Mouse (Mus musculus) adrenal gland, postnatal 25 days (tissue): ENCODE data around the gene Mfsd12. TPM values are rescaled to one million over a fixed set of nuclear protein-coding genes. Genes with fewer than 3 reads are reported as not detected.

Experiments used
- microRNA-seq, 2 experiments: library from miRNA; unstranded; fragments of <30 nt; microRNA quantifications; one replicate each; pipeline ENCODE4 v1.2.0; 2021
- total RNA-seq: library from RNA; stranded (reverse); gene quantifications from 2 replicates; pipeline ENCODE4 v1.2.3, GENCODE M21; 2021

Gene Mfsd12
- total RNA-seq, 1 experiment from 2014 or later: 21.6 TPM

Small RNA genes within 50 kb of the gene (microRNA-seq; reads per million reads assigned to microRNA genes)
- gene Mir6913: 0 to 0.69 reads per million in 2 experiments

Other genes starting within 250 kb of the Mfsd12 start
- 72.8 and 96.8 TPM in 2 replicates for gene Zbtb7a, start 222.3 kb upstream of the Mfsd12 start, total RNA-seq
- gene Pias4, start 189.6 kb upstream of the Mfsd12 start, total RNA-seq: 33.1 and 36.9 TPM in 2 replicates
- gene Eef2, start 180.9 kb upstream of the Mfsd12 start, total RNA-seq: 1,495 and 1,572 TPM in 2 replicates
- gene Dapk3, start 174.5 kb upstream of the Mfsd12 start, total RNA-seq: 70.8 and 76.5 TPM in 2 replicates
- not detected in 2 replicates for gene 4930442H23Rik, start 173.6 kb upstream of the Mfsd12 start, total RNA-seq
- gene Nmrk2, start 155.4 kb upstream of the Mfsd12 start, total RNA-seq: not detected in 2 replicates
- gene Atcay, start 126.7 kb upstream of the Mfsd12 start, total RNA-seq: 1.0 and 2.8 TPM in 2 replicates
- gene Zfr2, start 124.3 kb upstream of the Mfsd12 start, total RNA-seq: 14.0 and 22.3 TPM in 2 replicates
- 0.82 and 1.4 TPM in 2 replicates for gene Matk, start 104.6 kb upstream of the Mfsd12 start, total RNA-seq
- 116 and 128 TPM in 2 replicates for gene Mrpl54, start 90.6 kb upstream of the Mfsd12 start, total RNA-seq
- gene Apba3, start 90.5 kb upstream of the Mfsd12 start, total RNA-seq: 70.4 and 110 TPM in 2 replicates
- gene Tjp3, start 65.9 kb upstream of the Mfsd12 start, total RNA-seq: 0.18 TPM in 1 of 2 replicates, not detected in the other
- gene Pip5k1c, start 64.5 kb upstream of the Mfsd12 start, total RNA-seq: 44.6 and 51.8 TPM in 2 replicates
- gene Cactin, start 36.4 kb upstream of the Mfsd12 start, total RNA-seq: 44.0 and 45.7 TPM in 2 replicates
- gene Tbxa2r, start 28.8 kb upstream of the Mfsd12 start, total RNA-seq: 65.7 and 69.5 TPM in 2 replicates
- gene Gipc3, start 14.2 kb upstream of the Mfsd12 start, total RNA-seq: 4.5 and 4.7 TPM in 2 replicates
- 102 and 111 TPM in 2 replicates for gene Hmg20b, start 7.0 kb upstream of the Mfsd12 start, total RNA-seq
- 1.4 and 2.4 TPM in 2 replicates for gene 4930404N11Rik, start 8.3 kb downstream of the Mfsd12 start, total RNA-seq
- 49.3 and 51.6 TPM in 2 replicates for gene Fzr1, start 21.0 kb downstream of the Mfsd12 start, total RNA-seq
- 48.4 and 52.7 TPM in 2 replicates for gene Dohh, start 26.9 kb downstream of the Mfsd12 start, total RNA-seq
- gene Gm48551, start 27.0 kb downstream of the Mfsd12 start, total RNA-seq: 1.7 TPM in 2 replicates
- gene Gm48552, start 31.5 kb downstream of the Mfsd12 start, total RNA-seq: 1.5 TPM in 1 of 2 replicates, not detected in the other
- 1.4 TPM in 1 of 2 replicates, not detected in the other for gene Smim24, start 35.6 kb downstream of the Mfsd12 start, total RNA-seq
- 100 and 129 TPM in 2 replicates for gene Nfic, start 98.1 kb downstream of the Mfsd12 start, total RNA-seq
- gene Celf5, start 125.2 kb downstream of the Mfsd12 start, total RNA-seq: 0.43 and 1.2 TPM in 2 replicates
- 120 and 128 TPM in 2 replicates for gene Ncln, start 138.9 kb downstream of the Mfsd12 start, total RNA-seq
- gene S1pr4, start 142.6 kb downstream of the Mfsd12 start, total RNA-seq: 0.85 and 1.4 TPM in 2 replicates
- 0.61 TPM in 1 of 2 replicates, not detected in the other for gene Gna15, start 166.7 kb downstream of the Mfsd12 start, total RNA-seq
- gene Gna11, start 187.7 kb downstream of the Mfsd12 start, total RNA-seq: 76.8 and 77.9 TPM in 2 replicates
- gene Aes, start 202.0 kb downstream of the Mfsd12 start, total RNA-seq: 983 and 1,070 TPM in 2 replicates
- gene Tle2, start 217.1 kb downstream of the Mfsd12 start, total RNA-seq: 52.8 and 67.8 TPM in 2 replicates
- gene Tle6, start 243.6 kb downstream of the Mfsd12 start, total RNA-seq: 26.4 and 37.4 TPM in 2 replicates
- 2.4 and 2.6 TPM in 2 replicates for gene BC025920, start 248.8 kb downstream of the Mfsd12 start, total RNA-seq